ENCODE assay signal across 8 mouse cellular contexts in the genomic region with DNA sequence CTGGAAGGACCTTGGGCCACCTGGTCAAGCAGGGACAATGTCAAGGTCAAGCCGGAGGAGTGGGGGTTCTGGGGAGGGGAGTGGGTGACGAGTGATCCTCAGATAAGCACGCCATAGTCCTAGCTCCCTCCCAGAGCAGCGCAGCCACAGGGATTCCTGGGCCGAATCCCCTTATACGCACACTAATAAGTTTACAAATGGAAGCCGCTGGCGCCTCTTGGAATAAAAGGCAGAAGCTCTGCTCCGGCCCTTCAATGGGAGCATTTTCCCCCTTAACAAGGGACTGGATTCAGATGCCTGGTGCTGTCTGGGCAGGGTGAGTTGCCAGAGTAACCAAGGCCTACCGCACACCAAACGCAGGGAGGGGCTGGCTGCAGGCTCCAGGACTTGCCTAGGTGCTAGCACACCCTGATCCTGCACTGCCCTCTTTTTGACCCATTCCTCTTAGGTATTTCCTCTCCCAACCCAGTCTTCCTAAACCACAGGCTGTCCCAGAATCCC. TPM values are rescaled to one million over a fixed set of nuclear protein-coding genes. Genes with fewer than 3 reads are reported as not detected.
DNase-seq lines count a peak whose midpoint lies in the region; ATAC-seq and TF ChIP-seq lines count a peak whose summit lies in the region.

No protein-coding gene starts in this region.

- peak; percentile 45; the same call in 1 of the 2 replicates for ATAC-seq in intestine, embryonic 14.5 days (replicated peaks; ENCODE audit: low FRiP score, low TSS enrichment, low read depth)
- ATAC-seq in midbrain, postnatal 0 days (ENCODE audit: low FRiP score) = peak; percentile 28

- peaks cover 19% of the 10 kb centered on the region for H3K4me1 ChIP-seq in intestine, embryonic 14.5 days (replicated peaks; ENCODE audit: control insufficient read depth, insufficient read depth, low read length)
- H3K4me1 ChIP-seq in midbrain, postnatal 0 days (ENCODE audit: insufficient read depth, low read length) = 0 out of 2 replicates have a peak, but pooled peaks cover 4% of the 10 kb centered on the region

- peak; percentile 17 for DNase-seq in adrenal gland, postnatal 10 days
- no peak for DNase-seq in adrenal gland, postnatal 25 days
- DNase-seq in right cerebral cortex, adult 18-20 months = peak; percentile 18
- DNase-seq in right cerebral cortex, postnatal 36 days (ENCODE audit: low spot score in 2 of 2) = no peak
- peak; percentile 71 for DNase-seq in intestine, embryonic 14.5 days (ENCODE audit: low spot score)
- DNase-seq in midbrain, postnatal 0 days (ENCODE audit: low spot score) = peak; percentile 68
- no peak for DNase-seq in yolk sac, embryonic 10.5 days (ENCODE audit: low spot score)
- no peak for DNase-seq in thymus, postnatal 0 days (ENCODE audit: low spot score)

- H3K9me3 ChIP-seq in intestine, embryonic 14.5 days (ENCODE audit: control insufficient read depth, low read length) = no peaks in the 10 kb centered on the region
- no peaks in the 10 kb centered on the region for H3K9me3 ChIP-seq in midbrain, postnatal 0 days (ENCODE audit: low read length)

- no peaks in the 10 kb centered on the region for H3K27me3 ChIP-seq in intestine, embryonic 14.5 days (replicated peaks; ENCODE audit: control insufficient read depth, insufficient read depth, low read length)
- H3K27me3 ChIP-seq in midbrain, postnatal 0 days (ENCODE audit: insufficient read depth, low read length) = 0 out of 2 replicates have a peak, but pooled peaks cover 6% of the 10 kb centered on the region

- H3K27ac ChIP-seq in intestine, embryonic 14.5 days (ENCODE audit: low read depth) = no peak overlapping the region
- peak overlapping the region; percentile 60 for H3K27ac ChIP-seq in midbrain, postnatal 0 days (ENCODE audit: low read depth, low read length)

- peak overlapping the region; percentile 45 for H3K4me3 ChIP-seq in intestine, embryonic 14.5 days (ENCODE audit: low read depth, low read length)
- H3K4me3 ChIP-seq in midbrain, postnatal 0 days (ENCODE audit: low read depth, low read length) = peak overlapping the region; percentile 49

- H3K36me3 ChIP-seq in intestine, embryonic 14.5 days (ENCODE audit: control insufficient read depth, insufficient read depth, low read length) = no peaks in the 10 kb centered on the region
- no peaks in the 10 kb centered on the region for H3K36me3 ChIP-seq in midbrain, postnatal 0 days (ENCODE audit: insufficient read depth, low read length)

- peak overlapping the region; percentile 97 for H3K4me2 ChIP-seq in intestine, embryonic 14.5 days (ENCODE audit: low read length)
- H3K4me2 ChIP-seq in midbrain, postnatal 0 days (ENCODE audit: low read depth, low read length, poor library complexity, severe bottlenecking) = peak overlapping the region; percentile 92

- TF ChIP-seq CTCF in midbrain, postnatal 0 days (IDR thresholded peaks at IDR 0.05) = no peak

- 10% methylated on average over 11 of the region's 11 CpGs for WGBS in intestine, embryonic 14.5 days
- WGBS in midbrain, postnatal 0 days = 3% methylated on average over 11 of the region's 11 CpGs

- H3K9ac ChIP-seq in intestine, embryonic 14.5 days (ENCODE audit: low read length) = peak overlapping the region; percentile 41; the same call in 1 of the 2 replicates
- H3K9ac ChIP-seq in midbrain, postnatal 0 days (replicated peaks; ENCODE audit: low read length, poor library complexity, severe bottlenecking) = peak overlapping the region; percentile 30

RNA-seq across cellular contexts. Expression of gene Grik4, which starts 46.2 kb away (rescaled TPM):
- total RNA-seq in adrenal gland, postnatal 10 days (2021) = 1 to 10 TPM; 1.2 to 1.5 TPM
- total RNA-seq in adrenal gland, postnatal 25 days (2021) = 2.0 and 2.1 TPM in 2 replicates
- polyA plus RNA-seq in intestine, embryonic 14.5 days (2014; fragmentation: Nextera tagmentation; extraction: Ambion mirVana) = 1.3 and 1.8 TPM in 2 replicates
- total RNA-seq in midbrain, postnatal 0 days (2014; rRNA removed) = 14.8 and 17.2 TPM in 2 replicates
- 9.5 and 9.7 TPM in 2 replicates for polyA plus RNA-seq in midbrain, postnatal 0 days (2015; fragmentation: Nextera tagmentation; extraction: Ambion mirVana)
- polyA plus RNA-seq in thymus, postnatal 0 days (2015; fragmentation: Nextera tagmentation; extraction: Ambion mirVana) = 0.10 and 0.13 TPM in 2 replicates

Comparison
In these comparisons a context has a peak if more than half of its experiments do, and no peak if none do; other contexts are left out.
1. DNase-seq: peak in adrenal gland, postnatal 10 days (single experiment), right cerebral cortex, adult 18-20 months (single experiment), intestine, embryonic 14.5 days (single experiment) and midbrain, postnatal 0 days (single experiment); none in adrenal gland, postnatal 25 days (single experiment), right cerebral cortex, postnatal 36 days (0 of 2), yolk sac, embryonic 10.5 days (single experiment) and thymus, postnatal 0 days (single experiment).